Mouse (Mus musculus): Measurements from ENCODE around the gene Txndc12. TPM values are rescaled to one million over a fixed set of nuclear protein-coding genes. Genes with fewer than 3 reads are reported as not detected.
A peak's percentile ranks its signal among the peaks of the same experiment; 100 is the strongest.

Txndc12 gene
- polyA plus RNA-seq, 1 experiment from 2014 or later = 75.7 TPM

- H3K27me3 ChIP-seq (ENCODE audit: control insufficient read depth, insufficient read depth, low read length) = no peaks in the 10 kb centered on the region
- peaks cover 10% of the 10 kb centered on the region for H3K4me1 ChIP-seq (ENCODE audit: control insufficient read depth, insufficient read depth, low read length)
- no peak overlapping the region for H3K9ac ChIP-seq (replicated peaks; ENCODE audit: low read depth, low read length)
- 91% methylated on average over 4 of the region's 4 CpGs for WGBS
- H3K9me3 ChIP-seq (ENCODE audit: control insufficient read depth, low read length) = no peaks in the 10 kb centered on the region
- no peak overlapping the region for H3K4me3 ChIP-seq (ENCODE audit: low read depth, low read length)
- no peak for ATAC-seq (ENCODE audit: low read depth)
- no peak overlapping the region for H3K27ac ChIP-seq (ENCODE audit: low read depth, low read length)
- H3K36me3 ChIP-seq (ENCODE audit: control insufficient read depth, insufficient read depth, low read length) = no peaks in the 10 kb centered on the region
- H3K4me2 ChIP-seq (ENCODE audit: low read depth, low read length) = no peak overlapping the region
Measured at GRCm38 (mm10) chr4:108838031-108838430, 3.6 kb downstream of the Txndc12 start.

- Histone ChIP-seq H3K27me3 (ENCODE audit: control insufficient read depth, insufficient read depth, low read length) (no peaks in the 10 kb centered on the region), H3K4me3 (ENCODE audit: low read depth, low read length) (no peak overlapping the region), H3K36me3 (ENCODE audit: control insufficient read depth, insufficient read depth, low read length) (no peaks in the 10 kb centered on the region), H3K9me3 (ENCODE audit: control insufficient read depth, low read length) (no peaks in the 10 kb centered on the region), H3K27ac (ENCODE audit: low read depth, low read length) (no peak overlapping the region), H3K9ac (replicated peaks; ENCODE audit: low read depth, low read length) (no peak overlapping the region), H3K4me1 (ENCODE audit: control insufficient read depth, insufficient read depth, low read length) (peaks cover 1% of the 10 kb centered on the region; the same call in 1 of the 2 replicates), H3K4me2 (ENCODE audit: low read depth, low read length) (no peak overlapping the region)
- ATAC-seq (ENCODE audit: low read depth) = no peak
- WGBS = 94% methylated on average over 7 of the region's 7 CpGs
Measured at GRCm38 (mm10) chr4:108841920-108842578, 7.6 kb downstream of the Txndc12 start.

- ATAC-seq (ENCODE audit: low read depth) = no peak
- Histone ChIP-seq H3K4me1 (ENCODE audit: control insufficient read depth, insufficient read depth, low read length) (peaks cover 3% of the 10 kb centered on the region; the same call in 1 of the 2 replicates), H3K36me3 (ENCODE audit: control insufficient read depth, insufficient read depth, low read length) (no peaks in the 10 kb centered on the region), H3K27ac (ENCODE audit: low read depth, low read length) (no peak overlapping the region), H3K4me2 (ENCODE audit: low read depth, low read length) (no peak overlapping the region), H3K27me3 (ENCODE audit: control insufficient read depth, insufficient read depth, low read length) (no peaks in the 10 kb centered on the region), H3K9me3 (ENCODE audit: control insufficient read depth, low read length) (no peaks in the 10 kb centered on the region), H3K9ac (replicated peaks; ENCODE audit: low read depth, low read length) (no peak overlapping the region), H3K4me3 (ENCODE audit: low read depth, low read length) (no peak overlapping the region)
Measured at GRCm38 (mm10) chr4:108843336-108843735, 8.9 kb downstream of the Txndc12 start.

GRCm38 (mm10) chr4:108845824-108846569, 11.6 kb downstream of the Txndc12 start:
- Histone ChIP-seq H3K9ac (replicated peaks; ENCODE audit: low read depth, low read length) (no peak overlapping the region), H3K27ac (ENCODE audit: low read depth, low read length) (no peak overlapping the region), H3K4me3 (ENCODE audit: low read depth, low read length) (no peak overlapping the region), H3K9me3 (ENCODE audit: control insufficient read depth, low read length) (no peaks in the 10 kb centered on the region), H3K27me3 (ENCODE audit: control insufficient read depth, insufficient read depth, low read length) (no peaks in the 10 kb centered on the region), H3K36me3 (ENCODE audit: control insufficient read depth, insufficient read depth, low read length) (no peaks in the 10 kb centered on the region), H3K4me2 (ENCODE audit: low read depth, low read length) (no peak overlapping the region), H3K4me1 (ENCODE audit: control insufficient read depth, insufficient read depth, low read length) (peaks cover 20% of the 10 kb centered on the region)
- ATAC-seq (ENCODE audit: low read depth) = no peak
- WGBS = 89% methylated on average over 5 of the region's 5 CpGs

GRCm38 (mm10) chr4:108847715-108848504, 13.5 kb downstream of the Txndc12 start, which contains the start of gene Kti12:
Gene Kti12, plus strand, starts transcription at chr4:108847785.
- ATAC-seq (ENCODE audit: low read depth) = peak; percentile 91
- no peaks in the 10 kb centered on the region for H3K36me3 ChIP-seq (ENCODE audit: control insufficient read depth, insufficient read depth, low read length)
- H3K9me3 ChIP-seq (ENCODE audit: control insufficient read depth, low read length) = no peaks in the 10 kb centered on the region
- under 1% methylated on average over 77 of the region's 77 CpGs for WGBS
- peak within 1 kb of the TSS; percentile 86 for H3K4me3 ChIP-seq (ENCODE audit: low read depth, low read length)
- no peaks in the 10 kb centered on the region for H3K27me3 ChIP-seq (ENCODE audit: control insufficient read depth, insufficient read depth, low read length)
- peaks cover 20% of the 10 kb centered on the region for H3K4me1 ChIP-seq (ENCODE audit: control insufficient read depth, insufficient read depth, low read length)
- H3K9ac ChIP-seq (replicated peaks; ENCODE audit: low read depth, low read length) = peak within 1 kb of the TSS; percentile 74
- peak within 1 kb of the TSS; percentile 96 for H3K4me2 ChIP-seq (ENCODE audit: low read depth, low read length)
- peak within 1 kb of the TSS; percentile 78 for H3K27ac ChIP-seq (ENCODE audit: low read depth, low read length)

GRCm38 (mm10) chr4:108848505-108848848, 14.1 kb downstream of the Txndc12 start, which contains the start of gene A730015C16Rik:
Gene A730015C16Rik, minus strand, starts transcription at chr4:108848619.
- peaks cover 3% of the 10 kb centered on the region; the same call in 1 of the 2 replicates for H3K36me3 ChIP-seq (ENCODE audit: control insufficient read depth, insufficient read depth, low read length)
- peak within 1 kb of the TSS; percentile 78 for H3K27ac ChIP-seq (ENCODE audit: low read depth, low read length)
- peak; percentile 29; the same call in 1 of the 2 replicates for ATAC-seq (ENCODE audit: low read depth)
- peak within 1 kb of the TSS; percentile 96 for H3K4me2 ChIP-seq (ENCODE audit: low read depth, low read length)
- H3K9me3 ChIP-seq (ENCODE audit: control insufficient read depth, low read length) = no peaks in the 10 kb centered on the region
- peaks cover 20% of the 10 kb centered on the region for H3K4me1 ChIP-seq (ENCODE audit: control insufficient read depth, insufficient read depth, low read length)
- peak within 1 kb of the TSS; percentile 74 for H3K9ac ChIP-seq (replicated peaks; ENCODE audit: low read depth, low read length)
- H3K27me3 ChIP-seq (ENCODE audit: control insufficient read depth, insufficient read depth, low read length) = no peaks in the 10 kb centered on the region
- 12% methylated on average over 20 of the region's 20 CpGs for WGBS
- peak within 1 kb of the TSS; percentile 86 for H3K4me3 ChIP-seq (ENCODE audit: low read depth, low read length)

GRCm38 (mm10) chr4:108866806-108867205, 32.4 kb downstream of the Txndc12 start:
- H3K9me3 ChIP-seq (ENCODE audit: control insufficient read depth, low read length) = no peaks in the 10 kb centered on the region
- 89% methylated on average over 7 of the region's 7 CpGs for WGBS
- no peaks in the 10 kb centered on the region for H3K4me1 ChIP-seq (ENCODE audit: control insufficient read depth, insufficient read depth, low read length)
- H3K36me3 ChIP-seq (ENCODE audit: control insufficient read depth, insufficient read depth, low read length) = peaks cover 22% of the 10 kb centered on the region
- no peak for ATAC-seq (ENCODE audit: low read depth)
- no peak overlapping the region for H3K4me3 ChIP-seq (ENCODE audit: low read depth, low read length)
- no peak overlapping the region for H3K4me2 ChIP-seq (ENCODE audit: low read depth, low read length)
- no peak overlapping the region for H3K9ac ChIP-seq (replicated peaks; ENCODE audit: low read depth, low read length)
- H3K27ac ChIP-seq (ENCODE audit: low read depth, low read length) = no peak overlapping the region
- H3K27me3 ChIP-seq (ENCODE audit: control insufficient read depth, insufficient read depth, low read length) = no peaks in the 10 kb centered on the region

GRCm38 (mm10) chr4:108869730-108870374, 35.5 kb downstream of the Txndc12 start:
- no peaks in the 10 kb centered on the region for H3K9me3 ChIP-seq (ENCODE audit: control insufficient read depth, low read length)
- no peaks in the 10 kb centered on the region for H3K36me3 ChIP-seq (ENCODE audit: control insufficient read depth, insufficient read depth, low read length)
- no peak overlapping the region for H3K4me2 ChIP-seq (ENCODE audit: low read depth, low read length)
- ATAC-seq (ENCODE audit: low read depth) = peak; percentile 97
- no peak overlapping the region for H3K4me3 ChIP-seq (ENCODE audit: low read depth, low read length)
- no peak overlapping the region for H3K27ac ChIP-seq (ENCODE audit: low read depth, low read length)
- H3K4me1 ChIP-seq (ENCODE audit: control insufficient read depth, insufficient read depth, low read length) = no peaks in the 10 kb centered on the region
- H3K27me3 ChIP-seq (ENCODE audit: control insufficient read depth, insufficient read depth, low read length) = no peaks in the 10 kb centered on the region
- WGBS = 34% methylated on average over 10 of the region's 10 CpGs
- H3K9ac ChIP-seq (replicated peaks; ENCODE audit: low read depth, low read length) = no peak overlapping the region
